Mouse (Mus musculus): Measurements from ENCODE around the gene Olfr1030. TPM values are rescaled to one million over a fixed set of nuclear protein-coding genes. Genes with fewer than 3 reads are reported as not detected.
"Not testable (repeated sequence)": the region's sequence is repeated elsewhere in the genome, so short reads cannot be mapped to it uniquely, and the experiment has no call there.

The Olfr1030 gene
- not detected in 2 replicates for polyA plus RNA-seq (2014; fragmentation: Nextera tagmentation; extraction: Ambion mirVana)

DNA sequence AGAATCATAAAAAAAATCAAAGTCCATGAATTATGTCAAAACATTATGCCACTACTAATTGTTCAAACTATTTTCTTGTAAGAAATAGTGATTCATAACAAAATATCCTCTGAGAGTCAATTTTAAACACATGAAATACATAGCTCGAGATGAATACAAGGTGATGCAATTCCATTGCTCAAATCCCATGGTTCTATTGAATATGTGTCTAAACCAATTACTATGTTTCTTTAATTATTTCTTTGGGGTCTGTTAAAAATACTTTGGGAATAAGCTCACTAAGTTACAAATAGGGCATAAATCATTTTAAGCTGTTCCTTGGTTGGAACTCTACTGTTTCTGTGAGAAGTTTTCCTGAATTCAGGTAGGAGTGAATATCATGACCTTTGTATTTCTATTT lies at the start of gene Olfr1030:
Gene Olfr1030 (plus strand): TSS at position 301 of the 400 bp plus-strand sequence.
- no peak within 1 kb of the TSS for H3K9ac ChIP-seq (ENCODE audit: low read length)
- DNase-seq (ENCODE audit: low spot score) = no peak
- H3K36me3 ChIP-seq (ENCODE audit: control insufficient read depth, insufficient read depth, low read length) = no peaks in the 10 kb centered on the region
- H3K4me2 ChIP-seq (ENCODE audit: low read depth, severe bottlenecking) = no peak within 1 kb of the TSS
- WGBS = 76% methylated on average over 1 of the region's 1 CpGs
- H3K4me1 ChIP-seq (ENCODE audit: control insufficient read depth, insufficient read depth, low read length) = no peaks in the 10 kb centered on the region
- H3K27me3 ChIP-seq (ENCODE audit: control insufficient read depth, insufficient read depth, low read length) = no peaks in the 10 kb centered on the region
- no peaks in the 10 kb centered on the region for H3K9me3 ChIP-seq (ENCODE audit: control insufficient read depth, low read length)
- no peak for ATAC-seq (ENCODE audit: insufficient number of reproducible peaks, low FRiP score, low TSS enrichment, low read depth)
- no peak within 1 kb of the TSS for H3K4me3 ChIP-seq (ENCODE audit: low read depth, low read length)
- H3K27ac ChIP-seq (replicated peaks; ENCODE audit: low read depth, low read length) = no peak within 1 kb of the TSS

DNA sequence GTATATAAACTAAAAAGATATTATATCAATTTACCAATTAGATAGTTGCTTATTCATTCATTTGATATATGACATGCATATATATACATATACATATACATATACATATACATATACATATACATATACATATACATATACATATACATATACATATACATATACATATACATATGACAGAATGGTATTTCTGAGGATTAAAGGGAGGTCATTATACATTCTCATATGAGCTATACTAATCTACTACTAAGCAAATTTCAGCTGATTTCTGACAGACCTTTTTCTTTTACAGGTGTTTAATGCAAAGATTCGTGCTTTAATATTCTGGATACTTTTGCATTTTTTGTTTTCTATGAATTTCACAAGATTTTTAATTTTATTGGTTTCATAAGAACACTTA lies 28.9 kb upstream of the Olfr1030 start, which contains the start of gene Olfr1028:
Gene Olfr1028 (plus strand): TSS at position 301 of the 400 bp plus-strand sequence.
- no peaks in the 10 kb centered on the region for H3K4me1 ChIP-seq (ENCODE audit: control insufficient read depth, insufficient read depth, low read length)
- no peak for DNase-seq (ENCODE audit: low spot score)
- no peak for ATAC-seq (ENCODE audit: insufficient number of reproducible peaks, low FRiP score, low TSS enrichment, low read depth)
- no peak within 1 kb of the TSS for H3K4me3 ChIP-seq (ENCODE audit: low read depth, low read length)
- H3K27me3 ChIP-seq (ENCODE audit: control insufficient read depth, insufficient read depth, low read length) = no peaks in the 10 kb centered on the region
- no peak within 1 kb of the TSS for H3K4me2 ChIP-seq (ENCODE audit: low read depth, severe bottlenecking)
- no peak within 1 kb of the TSS for H3K27ac ChIP-seq (replicated peaks; ENCODE audit: low read depth, low read length)
- H3K9me3 ChIP-seq (ENCODE audit: control insufficient read depth, low read length) = no peaks in the 10 kb centered on the region
- H3K9ac ChIP-seq (ENCODE audit: low read length) = no peak within 1 kb of the TSS
- 80% methylated on average over 1 of the region's 1 CpGs for whole genome bisulfite sequencing
- no peaks in the 10 kb centered on the region for H3K36me3 ChIP-seq (ENCODE audit: control insufficient read depth, insufficient read depth, low read length)

DNA sequence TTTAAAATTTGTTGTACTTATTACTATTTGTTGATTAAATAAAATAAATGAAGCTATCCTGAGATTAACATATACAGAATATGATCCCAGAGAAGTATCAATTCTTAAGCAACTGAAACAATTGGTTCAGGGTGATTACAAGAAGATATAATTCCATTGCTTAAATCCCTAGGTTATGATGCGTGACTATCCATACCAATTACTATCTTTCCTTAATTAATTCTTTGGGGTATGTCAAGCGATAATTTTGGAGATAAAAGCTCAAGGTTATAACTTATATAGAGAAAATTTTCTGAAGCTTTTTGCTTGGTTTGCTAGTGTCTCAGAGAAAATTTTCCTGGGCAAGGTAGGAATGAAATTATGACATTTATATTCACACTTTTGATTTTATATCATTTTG lies 5.5 kb upstream of the Olfr1030 start, which contains the start of gene Olfr1029:
Gene Olfr1029 (plus strand): TSS at position 301 of the 400 bp plus-strand sequence.
- 89% methylated on average over 2 of the region's 2 CpGs for WGBS
- no peak within 1 kb of the TSS for H3K27ac ChIP-seq (replicated peaks; ENCODE audit: low read depth, low read length)
- H3K36me3 ChIP-seq (ENCODE audit: control insufficient read depth, insufficient read depth, low read length) = no peaks in the 10 kb centered on the region
- no peaks in the 10 kb centered on the region for H3K9me3 ChIP-seq (ENCODE audit: control insufficient read depth, low read length)
- H3K4me1 ChIP-seq (ENCODE audit: control insufficient read depth, insufficient read depth, low read length) = no peaks in the 10 kb centered on the region
- H3K4me3 ChIP-seq (ENCODE audit: low read depth, low read length) = no peak within 1 kb of the TSS
- H3K27me3 ChIP-seq (ENCODE audit: control insufficient read depth, insufficient read depth, low read length) = no peaks in the 10 kb centered on the region
- DNase-seq (ENCODE audit: low spot score) (no peak), ATAC-seq (ENCODE audit: insufficient number of reproducible peaks, low FRiP score, low TSS enrichment, low read depth) (no peak)
- H3K4me2 ChIP-seq (ENCODE audit: low read depth, severe bottlenecking) = no peak within 1 kb of the TSS
- no peak within 1 kb of the TSS for H3K9ac ChIP-seq (ENCODE audit: low read length)

DNA sequence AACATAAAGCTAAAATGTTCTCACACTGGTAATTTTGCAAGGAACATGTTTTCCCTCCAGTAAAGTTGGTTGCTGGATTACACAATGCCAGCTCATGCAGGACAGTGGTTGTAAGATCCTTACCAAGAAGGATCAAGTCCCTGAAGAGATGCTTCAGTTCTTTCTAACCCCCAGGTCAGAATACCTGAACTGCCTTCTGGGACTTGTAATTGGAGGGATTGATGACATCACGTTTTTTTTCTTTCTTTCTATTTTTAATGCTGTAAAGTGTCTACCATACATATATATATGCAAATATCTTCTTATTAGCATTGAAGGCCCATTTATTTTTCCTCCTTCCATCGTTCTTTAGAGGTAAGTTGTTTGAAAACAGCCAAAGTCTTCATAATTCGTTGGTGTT lies 10.9 kb downstream of the Olfr1030 start, which contains the start of gene Olfr1031:
Gene Olfr1031 (plus strand): TSS at position 301 of the 400 bp plus-strand sequence.
- no peak for ATAC-seq (ENCODE audit: insufficient number of reproducible peaks, low FRiP score, low TSS enrichment, low read depth)
- H3K9ac ChIP-seq (ENCODE audit: low read length) = no peak within 1 kb of the TSS
- WGBS = 62% methylated on average over 3 of the region's 3 CpGs

DNA sequence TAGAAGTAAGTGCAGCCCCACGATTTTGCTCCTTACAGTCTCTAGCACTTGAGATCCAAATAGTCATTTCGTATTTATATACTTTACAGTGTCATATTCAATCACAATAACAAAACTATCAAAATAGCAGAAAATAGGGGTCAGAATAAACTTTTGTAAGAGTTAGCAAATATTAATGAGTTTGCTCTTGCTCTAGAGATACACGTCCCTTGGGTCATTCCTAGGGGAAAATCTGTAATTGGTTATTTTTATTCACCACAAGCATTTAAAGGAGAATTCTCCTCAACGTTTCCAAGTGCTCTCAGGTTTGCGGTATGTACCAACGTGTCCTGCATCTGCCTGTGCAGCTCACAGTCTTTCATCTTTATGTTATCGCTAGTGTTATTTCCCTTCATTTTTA lies 26.2 kb downstream of the Olfr1030 start, which contains the start of gene Olfr1032:
Gene Olfr1032 (plus strand): TSS at position 301 of the 400 bp plus-strand sequence.
- Histone ChIP-seq H3K9ac (ENCODE audit: low read length) (no peak within 1 kb of the TSS), H3K4me2 (ENCODE audit: low read depth, severe bottlenecking) (no peak within 1 kb of the TSS), H3K4me3 (ENCODE audit: low read depth, low read length) (no peak within 1 kb of the TSS), H3K27ac (replicated peaks; ENCODE audit: low read depth, low read length) (no peak within 1 kb of the TSS), H3K4me1 (ENCODE audit: control insufficient read depth, insufficient read depth, low read length) (no peaks in the 10 kb centered on the region), H3K9me3 (ENCODE audit: control insufficient read depth, low read length) (no peaks in the 10 kb centered on the region), H3K27me3 (ENCODE audit: control insufficient read depth, insufficient read depth, low read length) (no peaks in the 10 kb centered on the region), H3K36me3 (ENCODE audit: control insufficient read depth, insufficient read depth, low read length) (no peaks in the 10 kb centered on the region)
- WGBS = 90% methylated on average over 7 of the region's 7 CpGs
- DNase-seq (ENCODE audit: low spot score) = no peak
- no peak for ATAC-seq (ENCODE audit: insufficient number of reproducible peaks, low FRiP score, low TSS enrichment, low read depth)

More for the DNA sequence above, 10.9 kb downstream of the Olfr1030 start, which contains the start of gene Olfr1031:
- no peaks in the 10 kb centered on the region for H3K36me3 ChIP-seq (ENCODE audit: control insufficient read depth, insufficient read depth, low read length)
- DNase-seq (ENCODE audit: low spot score) = no peak
- H3K4me3 ChIP-seq (ENCODE audit: low read depth, low read length) = no peak within 1 kb of the TSS
- H3K27me3 ChIP-seq (ENCODE audit: control insufficient read depth, insufficient read depth, low read length) = no peaks in the 10 kb centered on the region
- H3K4me1 ChIP-seq (ENCODE audit: control insufficient read depth, insufficient read depth, low read length) = no peaks in the 10 kb centered on the region
- H3K27ac ChIP-seq (replicated peaks; ENCODE audit: low read depth, low read length) = no peak within 1 kb of the TSS
- H3K4me2 ChIP-seq (ENCODE audit: low read depth, severe bottlenecking) = no peak within 1 kb of the TSS
- H3K9me3 ChIP-seq (ENCODE audit: control insufficient read depth, low read length) = no peaks in the 10 kb centered on the region

DNA sequence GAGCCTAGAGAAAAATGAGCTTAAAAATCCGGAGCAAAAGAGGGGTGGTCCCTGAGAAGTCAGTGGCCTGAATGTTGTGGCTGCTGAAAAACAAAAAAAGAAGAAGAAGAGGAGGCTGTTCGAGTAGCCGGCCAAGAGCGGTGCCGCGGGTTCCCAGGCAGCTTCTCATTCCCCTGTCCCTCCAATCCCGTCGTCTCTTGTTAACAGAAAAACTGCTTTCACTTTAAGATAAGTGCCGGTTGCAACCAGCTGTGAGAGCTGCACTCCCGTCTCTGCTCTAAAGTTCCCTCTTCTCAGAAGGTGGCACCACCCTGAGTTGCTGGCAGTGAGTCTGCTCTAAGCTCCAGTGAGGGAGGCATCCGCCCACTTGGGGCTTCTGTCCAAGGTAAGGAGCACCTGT lies 41.3 kb downstream of the Olfr1030 start, which contains the start of gene Olfr1033:
Gene Olfr1033 (plus strand): TSS at position 228 of the 400 bp plus-strand sequence.
- DNase-seq (ENCODE audit: low spot score) = peak; percentile 29
- not testable (repeated sequence) for H3K27ac ChIP-seq (replicated peaks; ENCODE audit: low read depth, low read length); H3K9ac ChIP-seq (ENCODE audit: low read length); H3K9me3 ChIP-seq (ENCODE audit: control insufficient read depth, low read length); H3K36me3 ChIP-seq (ENCODE audit: control insufficient read depth, insufficient read depth, low read length); H3K4me3 ChIP-seq (ENCODE audit: low read depth, low read length); ATAC-seq (ENCODE audit: insufficient number of reproducible peaks, low FRiP score, low TSS enrichment, low read depth); H3K4me1 ChIP-seq (ENCODE audit: control insufficient read depth, insufficient read depth, low read length); H3K27me3 ChIP-seq (ENCODE audit: control insufficient read depth, insufficient read depth, low read length)
- WGBS = 5% methylated on average over 10 of the region's 11 CpGs
- 0 out of 2 replicates have a peak within 1 kb of the TSS, but pooled peaks have one; percentile 27 for H3K4me2 ChIP-seq (ENCODE audit: low read depth, severe bottlenecking)

DNA sequence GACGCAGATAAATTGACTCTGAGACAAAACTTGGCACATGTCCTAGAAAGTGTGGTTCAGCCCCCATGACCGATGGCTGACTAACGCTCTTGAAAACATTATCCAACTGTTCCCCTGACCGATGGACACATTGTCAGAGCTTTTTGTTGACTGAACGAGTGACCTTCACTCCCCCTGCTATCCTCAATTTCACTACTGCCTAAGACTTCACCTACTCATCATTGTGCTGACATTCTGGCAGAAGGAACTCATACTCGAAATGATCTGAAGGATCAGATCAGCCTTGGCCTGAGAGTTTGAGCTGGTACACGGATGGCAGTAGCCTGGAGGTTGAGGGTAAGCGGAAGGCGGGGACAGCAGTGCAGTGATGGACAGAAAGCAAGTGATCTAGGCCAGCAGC lies 42.4 kb downstream of the Olfr1030 start:
- H3K4me3 ChIP-seq (ENCODE audit: low read depth, low read length); H3K27ac ChIP-seq (replicated peaks; ENCODE audit: low read depth, low read length); H3K27me3 ChIP-seq (ENCODE audit: control insufficient read depth, insufficient read depth, low read length); H3K9me3 ChIP-seq (ENCODE audit: control insufficient read depth, low read length); H3K36me3 ChIP-seq (ENCODE audit: control insufficient read depth, insufficient read depth, low read length); ATAC-seq (ENCODE audit: insufficient number of reproducible peaks, low FRiP score, low TSS enrichment, low read depth); H3K9ac ChIP-seq (ENCODE audit: low read length); H3K4me2 ChIP-seq (ENCODE audit: low read depth, severe bottlenecking); DNase-seq (ENCODE audit: low spot score); H3K4me1 ChIP-seq (ENCODE audit: control insufficient read depth, insufficient read depth, low read length): not testable (repeated sequence)
- WGBS = 76% methylated on average over 3 of the region's 9 CpGs
